ENCODE assay signal across 14 mouse cellular contexts in genomic region chr19:45578976-45579375, GRCm38 (mm10). TPM values are rescaled to one million over a fixed set of nuclear protein-coding genes. Genes with fewer than 3 reads are reported as not detected.
DNase-seq lines count a peak whose midpoint lies in the region; ATAC-seq and TF ChIP-seq lines count a peak whose summit lies in the region.
"Had no signal": no experiment of that assay in that cellular context is flagged by ENCODE, and none has a peak within 500 bp of the region (broad histone marks: within the 10 kb centered on the region; RNA-seq: fewer than 3 reads in every experiment).

No protein-coding gene starts in this region.

- no peak for TF ChIP-seq EP300 in heart, postnatal 0 days (IDR thresholded peaks at IDR 0.05; ENCODE audit: low read depth)

- TF ChIP-seq CTCF in thymus, adult 2 months (IDR thresholded peaks at IDR 0.05; ENCODE audit: borderline replicate concordance, control insufficient read depth, extremely low read depth, insufficient read depth, low read length, poor library complexity) = no peak
- TF ChIP-seq CTCF in heart, postnatal 0 days (IDR thresholded peaks at IDR 0.05; ENCODE audit: low read depth) = no peak

- H3K36me3 ChIP-seq in heart, embryonic 12.5 days = peaks cover 44% of the 10 kb centered on the region
- no peaks in the 10 kb centered on the region for H3K36me3 ChIP-seq in thymus, adult 2 months (ENCODE audit: control insufficient read depth, insufficient read depth, low read length)
- peaks cover 23% of the 10 kb centered on the region for H3K36me3 ChIP-seq in heart, postnatal 0 days (replicated peaks; ENCODE audit: control insufficient read depth, insufficient read depth, low read length)

- TF ChIP-seq POLR2A in thymus, adult 2 months (IDR thresholded peaks at IDR 0.05; ENCODE audit: control insufficient read depth, extremely low read depth, insufficient read depth, low read length, poor library complexity) = no peak

- H3K9me3 ChIP-seq in heart, embryonic 12.5 days (replicated peaks) = no peaks in the 10 kb centered on the region
- H3K9me3 ChIP-seq in heart, postnatal 0 days (replicated peaks; ENCODE audit: control insufficient read depth, low read length) = no peaks in the 10 kb centered on the region

- intact Hi-C loops in heart, postnatal 25 days (cut with DNase I) = loop anchor here (5.0 kb wide), 2 partner anchors 48 to 98 kb away; no protein-coding TSS in a partner anchor
- intact Hi-C loops in left cerebral cortex, postnatal 10 days (cut with DNase I) = no loop called here

- no peak for DNase-seq in heart, postnatal 25 days (ENCODE audit: low spot score)
- DNase-seq in thymus, postnatal 0 days (ENCODE audit: low spot score) = peak; percentile 48
- DNase-seq in thymus, adult 2 months = no peak
- DNase-seq in heart, postnatal 0 days (ENCODE audit: low spot score) = no peak
- DNase-seq in adrenal gland, adult 18-20 months (ENCODE audit: low spot score in 2 of 2) = no peak
- no peak for DNase-seq in left cerebral cortex, postnatal 10 days (ENCODE audit: extremely low spot score in 1 of 2, low spot score in 2 of 2)
- DNase-seq: cerebellum, postnatal 14 days; kidney, adult 2 months; lung, adult 2 months; lung, postnatal 36 days had no signal

- H3K4me3 ChIP-seq in heart, embryonic 12.5 days = no peak overlapping the region
- H3K4me3 ChIP-seq in thymus, adult 2 months (ENCODE audit: control insufficient read depth, insufficient read depth, low read length) = no peak overlapping the region
- no peak overlapping the region for H3K4me3 ChIP-seq in heart, postnatal 0 days (ENCODE audit: low read depth, low read length)

- ATAC-seq in heart, embryonic 12.5 days (ENCODE audit: insufficient number of reproducible peaks, low FRiP score) = no peak
- no peak for ATAC-seq in heart, postnatal 0 days (ENCODE audit: insufficient read depth, low read depth)
- ATAC-seq: hindbrain, postnatal 0 days; Patski had no signal

- H3K4me2 ChIP-seq in heart, embryonic 12.5 days = no peak overlapping the region
- no peak overlapping the region for H3K4me2 ChIP-seq in heart, postnatal 0 days (ENCODE audit: low read depth, low read length)
- H3K4me2 ChIP-seq: liver, embryonic 11.5 days had no signal

- 83% methylated on average over 12 of the region's 12 CpGs for WGBS in heart, embryonic 12.5 days
- WGBS in thymus, adult 2 months = 60% methylated on average over 12 of the region's 12 CpGs
- WGBS in heart, postnatal 0 days = 71% methylated on average over 12 of the region's 12 CpGs

- 0 out of 2 replicates have a peak overlapping the region, but pooled peaks have one; percentile 21 for H3K9ac ChIP-seq in heart, embryonic 12.5 days
- no peak overlapping the region for H3K9ac ChIP-seq in heart, postnatal 0 days (replicated peaks; ENCODE audit: low read depth, low read length)

- H3K4me1 ChIP-seq in heart, embryonic 12.5 days (replicated peaks) = peaks cover 61% of the 10 kb centered on the region
- peaks cover 52% of the 10 kb centered on the region for H3K4me1 ChIP-seq in thymus, adult 2 months (replicated peaks; ENCODE audit: control insufficient read depth, insufficient read depth, low read length)
- peaks cover 27% of the 10 kb centered on the region for H3K4me1 ChIP-seq in heart, postnatal 0 days (ENCODE audit: control insufficient read depth, insufficient read depth)

- H3K27me3 ChIP-seq in heart, embryonic 12.5 days (replicated peaks) = no peaks in the 10 kb centered on the region
- H3K27me3 ChIP-seq in thymus, adult 2 months (ENCODE audit: control insufficient read depth, insufficient read depth, low read length) = no peaks in the 10 kb centered on the region
- H3K27me3 ChIP-seq in heart, postnatal 0 days (ENCODE audit: control insufficient read depth, insufficient read depth, low read length) = no peaks in the 10 kb centered on the region
- H3K27me3 ChIP-seq: Patski had no signal

- H3K27ac ChIP-seq in heart, embryonic 12.5 days (ENCODE audit: poor library complexity, severe bottlenecking) = no peak overlapping the region
- no peak overlapping the region for H3K27ac ChIP-seq in thymus, adult 2 months (ENCODE audit: control insufficient read depth, insufficient read depth, low read length)
- 0 out of 2 replicates have a peak overlapping the region, but pooled peaks have one; percentile 40 for H3K27ac ChIP-seq in heart, postnatal 0 days (ENCODE audit: low read depth)

RNA-seq across cellular contexts. Expression of gene Gm17018, which starts 18.6 kb away (rescaled TPM):
- 33.6 and 36.0 TPM in 2 replicates for polyA plus RNA-seq in heart, embryonic 12.5 days (2016; fragmentation: Nextera tagmentation; extraction: Ambion mirVana)
- 10 to 100 TPM; 19.5 to 21.5 TPM for total RNA-seq in heart, postnatal 25 days (2021)
- 49.5 and 54.3 TPM in 2 replicates for polyA plus RNA-seq in thymus, postnatal 0 days (2015; fragmentation: Nextera tagmentation; extraction: Ambion mirVana)
- polyA plus RNA-seq in thymus, adult 2 months (2012; rRNA removed) = 11.9 and 14.6 TPM in 2 replicates
- 7.3 and 33.1 TPM in 2 replicates for total RNA-seq in heart, postnatal 0 days (2014; rRNA removed; ENCODE audit: low replicate concordance)
- 31.0 and 32.4 TPM in 2 replicates for polyA plus RNA-seq in heart, postnatal 0 days (2015; fragmentation: Nextera tagmentation; extraction: Ambion mirVana)
- total RNA-seq in adrenal gland, adult 18-20 months (2021) = 10 to 100 TPM; 28.4 to 33.9 TPM
- total RNA-seq in left cerebral cortex, postnatal 10 days (2021) = 10 to 100 TPM; 55.4 to 58.4 TPM

RNA-seq across cellular contexts. Expression of gene Poll, which starts 18.6 kb away (rescaled TPM):
- polyA plus RNA-seq in heart, embryonic 12.5 days (2016; fragmentation: Nextera tagmentation; extraction: Ambion mirVana) = 15.0 and 15.4 TPM in 2 replicates
- total RNA-seq in heart, postnatal 25 days (2021) = 10 to 100 TPM in 1 of 2 experiments, 1 to 10 TPM in 1; 9.3 to 10.2 TPM
- 5.1 and 5.7 TPM in 2 replicates for polyA plus RNA-seq in thymus, postnatal 0 days (2015; fragmentation: Nextera tagmentation; extraction: Ambion mirVana)
- polyA plus RNA-seq in thymus, adult 2 months (2012; rRNA removed) = 6.7 and 6.8 TPM in 2 replicates
- 12.7 and 16.1 TPM in 2 replicates for total RNA-seq in heart, postnatal 0 days (2014; rRNA removed; ENCODE audit: low replicate concordance)
- polyA plus RNA-seq in heart, postnatal 0 days (2015; fragmentation: Nextera tagmentation; extraction: Ambion mirVana) = 9.3 and 11.0 TPM in 2 replicates
- 10 to 100 TPM in 1 of 2 experiments, 1 to 10 TPM in 1; 9.4 to 11.0 TPM for total RNA-seq in adrenal gland, adult 18-20 months (2021)
- 1 to 10 TPM; 5.4 to 5.8 TPM for total RNA-seq in left cerebral cortex, postnatal 10 days (2021)
